Mouse (Mus musculus) regulatory T cell (primary cell): ENCODE data around the gene Crisp1.

ENCODE experiments used
- in situ Hi-C: fragments of 300-600 bp; cut with MboI, MseI; formaldehyde crosslinking; loops from one replicate; pipeline ENCODE4 v1.15.1; 2025; ENCODE audit warnings: high pct_unique_total_duplicates

The Crisp1 gene

GRCm38 (mm10) chr17:40319062-40319461, at the start of gene Crisp1:
TSS of gene Crisp1 (minus strand) at chr17:40319207.
- in situ Hi-C loops = no loop called here

- in situ Hi-C loops = no loop called here
Observed at GRCm38 (mm10) chr17:40342497-40343009, 23.5 kb upstream of the Crisp1 start.

- in situ Hi-C loops = no loop called here
Observed at GRCm38 (mm10) chr17:40285435-40285834, 33.6 kb downstream of the Crisp1 start.

GRCm38 (mm10) chr17:40275519-40275918, 43.5 kb downstream of the Crisp1 start:
- in situ Hi-C loops = no loop called here

GRCm38 (mm10) chr17:40274906-40275470, 44.0 kb downstream of the Crisp1 start:
- in situ Hi-C loops = no loop called here

- in situ Hi-C loops = no loop called here
Observed at GRCm38 (mm10) chr17:40252487-40252886, 66.5 kb downstream of the Crisp1 start.
